Mouse (Mus musculus): ENCODE data around the gene Txk.

Gene Txk

DNA sequence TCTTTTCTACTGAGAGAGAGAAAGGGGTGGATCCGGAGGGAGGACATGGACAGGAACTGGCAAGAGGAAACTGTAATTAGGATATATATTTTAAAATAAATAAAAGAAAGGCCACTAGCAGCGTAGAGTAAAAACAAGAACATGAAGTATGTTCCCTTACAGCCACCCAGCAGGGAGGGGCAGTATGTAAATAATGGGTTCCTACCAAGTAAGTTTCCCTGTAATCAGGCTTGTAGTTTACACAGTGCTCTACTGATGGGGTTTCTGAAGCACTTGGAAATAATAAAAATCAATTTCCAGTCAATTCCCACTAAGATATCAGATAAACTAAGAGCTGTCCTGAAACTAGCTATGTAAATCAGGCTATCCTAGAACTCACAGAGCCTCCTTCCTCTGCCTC, 57.9 kb downstream of the Txk start:
- DNase-seq (ENCODE audit: low spot score in 2 of 2) = no peak

DNA sequence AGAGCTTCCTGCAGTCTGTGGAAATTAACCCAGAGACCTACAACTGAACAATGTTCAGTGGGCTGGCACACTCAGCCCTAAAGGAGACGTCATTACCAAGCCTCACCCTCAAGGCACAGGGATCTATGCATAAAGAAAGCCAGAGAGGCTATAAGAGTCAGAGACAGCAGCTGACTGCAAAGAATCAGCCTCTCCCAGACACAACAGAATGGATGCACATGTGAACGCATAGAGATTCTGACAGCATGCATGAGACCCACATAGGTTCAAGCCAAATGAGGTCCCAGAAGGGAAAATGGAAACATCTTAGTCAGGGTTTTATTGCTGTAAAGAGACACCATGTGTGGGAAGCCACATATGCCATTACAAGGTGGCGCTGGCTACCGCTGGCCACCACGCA, 62.1 kb downstream of the Txk start:
- no peak for DNase-seq (ENCODE audit: low spot score in 2 of 2)

DNA sequence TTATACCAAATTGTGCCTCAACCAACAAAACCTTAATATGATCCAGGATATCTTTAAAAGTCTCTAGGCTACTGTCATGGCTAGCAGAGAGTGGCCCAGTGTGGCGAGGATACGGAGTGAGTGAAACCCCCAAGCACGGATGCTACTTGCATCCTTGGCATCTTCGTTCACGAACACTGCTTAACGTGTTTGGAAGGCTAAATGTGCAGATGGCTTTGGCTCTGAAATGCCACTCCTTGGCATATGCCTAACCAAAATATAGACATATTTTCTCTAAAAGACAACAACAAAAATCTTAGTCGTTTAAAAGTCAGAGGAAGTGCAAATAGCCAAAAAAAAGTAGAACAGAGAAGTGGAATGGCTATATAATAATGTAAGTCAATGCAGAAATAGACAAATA, 63.0 kb downstream of the Txk start:
- no peak for DNase-seq (ENCODE audit: low spot score in 2 of 2)

DNA sequence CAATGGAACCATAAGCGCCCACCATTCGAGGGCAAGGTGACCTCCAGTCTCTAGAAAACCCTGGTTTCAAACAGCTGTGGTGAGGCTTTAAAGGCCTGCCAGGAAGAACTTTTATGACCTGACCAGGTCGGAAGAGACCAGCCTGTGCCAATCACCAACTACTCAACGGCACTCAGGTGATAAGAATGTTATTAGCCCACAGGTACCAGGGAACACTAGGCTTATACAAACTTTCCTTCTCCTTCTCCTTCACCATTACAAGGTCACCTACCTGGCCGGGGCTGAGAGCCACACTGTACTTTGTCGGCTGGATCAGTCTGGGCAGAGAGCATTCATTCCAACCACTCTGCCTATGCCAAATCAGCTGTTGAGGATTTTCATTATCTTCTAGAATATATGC, 71.1 kb downstream of the Txk start:
- DNase-seq (ENCODE audit: low spot score in 2 of 2) = no peak

DNA sequence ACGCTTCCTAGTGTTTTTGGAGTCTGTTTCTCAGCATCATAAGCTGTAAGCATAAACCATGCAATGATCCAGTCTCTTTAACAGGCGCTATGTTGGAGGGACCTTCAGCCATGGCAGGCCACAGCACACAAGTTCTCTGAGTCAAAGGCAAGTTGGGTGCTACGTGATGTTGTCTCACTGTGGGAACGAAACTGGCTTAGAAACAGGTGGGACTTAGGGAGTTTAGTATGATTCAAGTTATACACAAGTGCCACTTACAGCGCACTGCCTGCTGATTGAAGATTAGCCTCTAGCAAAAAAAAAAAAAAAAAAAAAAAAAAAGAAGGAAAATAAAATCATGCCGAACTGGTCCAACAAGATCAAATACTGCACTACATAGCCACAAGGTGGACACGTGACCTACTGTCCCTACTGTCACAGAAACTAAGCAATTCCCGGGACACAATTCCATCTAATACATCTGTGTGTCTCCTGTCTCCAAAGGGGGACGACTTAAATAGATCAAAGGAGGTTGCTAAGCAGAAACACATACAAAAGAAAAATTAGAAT, 77.5 kb downstream of the Txk start:
- DNase-seq (ENCODE audit: low spot score in 2 of 2) = no peak

DNA sequence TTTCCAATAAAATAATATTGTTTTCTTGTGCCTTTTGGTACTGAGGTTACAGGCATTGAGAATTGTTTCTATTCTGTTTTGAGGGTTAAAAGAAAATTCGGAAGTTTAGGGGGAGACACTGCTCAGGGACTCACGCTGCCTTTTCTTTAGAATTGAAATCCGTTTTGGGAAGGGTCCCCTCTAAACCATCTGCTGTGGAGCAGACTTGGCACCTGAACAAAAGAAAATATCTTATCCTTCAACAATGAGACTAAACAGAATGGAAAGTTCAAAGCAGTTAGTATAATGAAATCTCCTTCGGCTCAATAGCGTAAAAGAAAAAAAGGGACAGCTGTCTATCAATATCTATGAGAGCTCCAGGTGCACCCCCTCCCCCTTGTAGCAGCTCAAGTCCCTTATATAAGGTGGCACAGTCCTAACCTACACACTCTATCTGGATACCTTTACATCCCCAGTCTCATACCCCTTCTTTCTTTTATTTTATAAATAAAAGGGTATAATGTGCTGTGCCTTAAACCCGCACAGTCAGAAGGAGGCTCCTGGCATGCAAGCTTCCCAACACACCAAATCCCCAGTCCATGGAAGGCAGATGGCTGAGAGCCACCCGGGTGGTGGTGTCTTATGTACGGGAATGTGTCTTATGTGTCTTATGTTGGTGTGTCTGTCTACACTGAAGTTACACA, 81.4 kb downstream of the Txk start:
- no peak for DNase-seq (ENCODE audit: low spot score in 2 of 2)

DNA sequence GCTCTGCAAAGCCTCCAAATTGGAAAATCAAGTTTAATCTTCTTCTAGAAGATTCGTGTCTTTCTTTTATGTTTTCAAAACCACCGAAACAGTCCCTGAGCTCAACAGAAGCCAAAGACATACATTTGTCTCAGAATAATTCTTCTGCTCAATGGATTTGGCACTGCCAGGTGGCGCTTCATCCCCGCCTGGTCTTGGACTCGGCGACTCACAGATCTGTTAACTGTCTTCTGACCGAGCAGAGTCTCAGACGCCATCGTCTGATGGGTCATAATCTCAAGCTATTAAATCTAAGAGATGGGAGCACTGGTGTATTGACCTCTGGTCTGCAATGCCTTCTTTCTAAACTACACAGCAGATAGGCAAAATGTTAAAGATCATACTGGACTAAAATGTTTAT, 84.2 kb downstream of the Txk start:
- DNase-seq (ENCODE audit: low spot score in 2 of 2) = no peak

DNA sequence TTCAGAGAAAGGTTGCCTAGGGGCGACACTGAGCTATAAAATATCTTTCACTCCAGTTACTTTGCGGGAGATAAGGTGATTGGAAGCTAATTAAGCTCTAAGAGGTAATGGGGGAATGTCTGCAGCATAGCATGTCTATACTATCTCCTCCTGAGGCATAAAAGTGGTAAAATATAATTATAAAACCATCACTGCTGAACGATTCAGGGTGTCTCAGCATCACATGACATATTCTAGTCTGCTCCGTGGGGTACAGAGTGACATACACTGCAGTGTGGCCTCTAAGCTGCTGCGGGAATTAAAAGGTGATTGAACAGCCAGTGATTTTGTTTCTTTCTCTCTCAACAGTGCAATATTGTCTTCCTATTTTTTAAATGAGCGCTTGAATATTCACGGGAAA, 86.1 kb downstream of the Txk start:
- DNase-seq (ENCODE audit: low spot score in 2 of 2) = no peak

DNA sequence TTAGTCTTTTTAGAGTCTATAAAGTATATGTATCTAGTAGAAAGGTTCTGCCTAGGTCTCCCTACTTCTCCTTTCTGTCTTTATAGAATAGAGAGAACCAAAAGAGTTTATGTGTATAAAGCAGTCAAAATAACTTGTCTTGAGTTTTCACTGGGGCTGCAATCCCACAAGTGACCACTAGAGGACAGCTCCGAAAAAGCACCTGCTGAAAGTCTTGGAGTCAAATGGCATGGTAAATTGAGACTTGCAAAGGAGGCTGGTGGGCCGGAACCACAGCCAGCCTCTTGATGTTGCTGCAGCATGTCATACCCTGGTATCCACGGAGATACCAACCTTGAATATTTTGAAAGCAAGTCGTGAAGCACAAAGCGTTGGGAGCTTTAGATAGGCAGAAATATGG, 87.3 kb downstream of the Txk start:
- peak in 1 of 2 experiments; percentile 40 for DNase-seq (ENCODE audit: low spot score in 2 of 2)

DNA sequence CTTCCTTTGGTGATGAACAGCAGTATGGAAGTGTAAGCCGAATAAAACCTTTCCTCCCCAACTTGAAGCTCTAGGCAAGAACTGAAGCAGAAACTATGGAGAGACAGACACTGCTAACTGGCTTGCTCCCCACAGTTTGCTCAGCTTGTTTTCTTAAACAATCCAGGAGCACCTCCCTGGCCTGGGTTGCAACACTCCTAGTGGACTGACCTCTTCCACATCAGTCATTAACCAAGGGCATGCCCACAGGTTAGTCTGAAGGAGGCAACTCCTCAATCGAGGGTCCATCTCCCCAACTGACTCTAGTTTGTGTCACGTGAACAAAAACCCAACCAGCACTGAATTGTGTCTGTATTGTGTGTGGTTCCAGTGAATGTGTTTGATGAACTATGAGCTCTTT, 87.7 kb downstream of the Txk start:
- DNase-seq (ENCODE audit: low spot score in 2 of 2) = no peak

DNA sequence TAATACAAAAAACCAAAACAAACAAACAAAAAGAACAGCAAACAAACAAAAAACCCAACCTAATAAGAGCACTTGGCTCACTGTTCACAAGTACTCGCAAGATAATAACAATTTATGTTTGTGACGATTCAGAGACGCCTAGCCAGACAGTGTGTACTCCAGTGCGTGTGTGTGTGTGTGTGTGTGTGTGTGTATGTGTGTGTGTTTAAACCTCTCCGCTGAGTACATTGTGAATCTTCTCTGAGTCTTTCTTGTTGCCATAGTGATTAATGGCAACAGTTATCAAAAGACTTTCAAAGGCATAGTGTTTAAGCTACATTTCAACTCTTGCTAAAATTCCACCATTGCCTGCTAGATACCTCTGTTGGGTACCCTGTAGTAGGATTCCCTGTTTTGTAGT, 88.5 kb downstream of the Txk start:
- DNase-seq (ENCODE audit: low spot score in 2 of 2) = no peak

DNA sequence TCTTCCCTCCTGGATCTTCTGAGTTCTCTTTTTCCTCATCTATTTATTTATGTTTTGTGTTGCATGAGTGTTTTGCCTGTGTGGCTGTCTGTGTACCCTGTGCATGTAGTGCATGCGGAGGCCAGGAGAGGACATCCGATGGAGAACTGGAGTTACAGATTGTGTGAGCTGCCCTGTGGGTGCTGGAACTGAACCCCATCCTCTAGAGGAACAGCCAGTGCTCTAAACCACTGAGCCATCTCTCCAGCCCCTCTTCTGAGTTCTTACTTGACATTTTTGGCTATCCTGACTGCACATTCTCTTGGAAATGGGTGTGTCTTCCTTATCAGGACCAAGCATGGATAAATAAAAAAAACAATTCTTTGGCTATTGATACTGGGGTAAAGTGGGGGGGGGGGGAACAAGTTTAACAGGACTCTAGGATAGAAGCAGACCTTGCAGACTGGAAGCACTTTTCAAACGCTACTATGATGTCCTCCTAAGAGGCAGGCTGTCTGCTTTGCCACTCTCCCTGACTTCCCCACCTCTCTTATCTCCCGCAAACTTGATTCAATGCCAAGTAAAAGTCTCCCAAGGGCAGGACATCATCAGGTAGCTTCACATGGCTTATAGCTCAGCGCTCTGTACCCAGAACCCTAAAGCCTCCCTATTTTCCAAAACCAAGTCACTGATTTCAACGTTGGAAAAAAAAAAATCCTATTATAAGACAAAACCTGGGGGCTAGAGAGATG, 91.4 kb downstream of the Txk start:
- no peak for DNase-seq (ENCODE audit: low spot score in 2 of 2)

DNA sequence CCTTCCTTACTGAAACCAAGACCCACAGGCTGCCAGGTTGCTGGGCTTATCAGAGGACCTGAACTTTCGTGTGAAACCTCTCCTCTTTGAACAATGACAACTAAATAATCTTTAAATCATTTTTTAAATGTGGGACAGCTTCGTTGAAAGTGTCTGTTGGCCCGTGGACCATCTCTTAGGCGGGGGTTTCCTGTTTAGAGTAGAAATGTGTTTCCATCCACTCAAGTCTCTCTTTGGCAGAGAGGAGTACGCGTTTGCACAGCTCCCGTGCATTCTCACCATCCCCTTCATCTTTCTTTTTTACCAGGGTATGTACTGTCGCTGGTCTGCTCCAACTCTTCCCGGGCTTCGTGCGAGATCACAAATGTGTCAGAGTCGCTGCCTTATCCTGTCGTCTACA, 94.2 kb downstream of the Txk start:
- no peak for DNase-seq (ENCODE audit: low spot score in 2 of 2)

DNA sequence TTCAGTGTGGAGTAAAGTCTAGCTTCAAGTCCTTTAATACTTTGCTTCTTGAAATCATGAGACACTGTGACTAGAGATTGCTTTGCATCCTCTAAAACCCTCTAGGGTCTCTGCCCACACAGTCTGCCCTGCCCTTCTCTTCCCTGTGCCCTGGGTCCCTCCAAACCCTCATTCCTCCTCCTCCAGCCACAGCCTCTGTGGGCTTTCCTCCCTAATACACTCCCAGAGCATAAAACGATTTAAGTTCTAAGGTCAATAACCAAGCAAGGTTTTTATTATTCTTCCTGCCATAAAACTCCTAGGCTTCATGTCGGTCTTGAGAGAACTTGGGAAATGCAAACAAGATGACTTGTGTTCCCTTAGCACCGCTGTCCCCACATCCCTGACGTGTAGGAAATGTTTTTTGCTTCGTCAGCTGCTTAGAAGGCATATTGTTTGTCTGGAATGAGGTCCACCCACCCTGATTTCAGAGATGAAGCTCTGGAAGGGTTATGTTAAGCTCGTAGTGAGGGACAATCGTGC, 96.2 kb downstream of the Txk start:
- DNase-seq (ENCODE audit: low spot score in 2 of 2) = no peak

DNA sequence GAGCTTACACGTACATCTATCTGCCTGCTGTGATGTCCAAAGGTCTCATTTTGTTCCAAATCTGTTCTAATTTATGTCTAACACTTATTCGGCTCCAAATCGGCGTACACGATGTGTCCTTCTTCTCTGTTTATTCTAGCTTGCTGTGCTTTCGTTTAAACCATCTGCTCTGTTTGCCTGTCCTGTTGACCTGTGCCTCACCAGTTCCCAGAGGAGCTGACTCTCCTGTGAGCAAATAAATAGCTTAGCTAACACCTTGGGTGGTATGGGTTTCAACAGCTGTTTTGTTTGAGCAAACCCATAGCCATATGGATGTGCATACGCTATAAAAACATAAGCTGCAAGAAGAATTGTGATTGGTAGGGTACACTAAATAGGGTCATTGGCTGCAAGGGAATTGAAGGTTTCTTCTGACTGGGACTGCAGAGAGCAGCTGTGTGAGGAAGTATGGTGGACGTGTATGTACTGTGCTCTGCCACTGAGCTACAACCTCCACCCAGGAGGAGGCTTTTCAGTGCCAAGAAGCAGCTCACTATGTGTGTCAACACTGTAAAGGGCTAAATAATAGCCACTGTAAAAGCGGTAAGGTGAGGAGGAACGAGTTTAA, 99.4 kb downstream of the Txk start:
- DNase-seq (ENCODE audit: low spot score in 2 of 2) = no peak

DNA sequence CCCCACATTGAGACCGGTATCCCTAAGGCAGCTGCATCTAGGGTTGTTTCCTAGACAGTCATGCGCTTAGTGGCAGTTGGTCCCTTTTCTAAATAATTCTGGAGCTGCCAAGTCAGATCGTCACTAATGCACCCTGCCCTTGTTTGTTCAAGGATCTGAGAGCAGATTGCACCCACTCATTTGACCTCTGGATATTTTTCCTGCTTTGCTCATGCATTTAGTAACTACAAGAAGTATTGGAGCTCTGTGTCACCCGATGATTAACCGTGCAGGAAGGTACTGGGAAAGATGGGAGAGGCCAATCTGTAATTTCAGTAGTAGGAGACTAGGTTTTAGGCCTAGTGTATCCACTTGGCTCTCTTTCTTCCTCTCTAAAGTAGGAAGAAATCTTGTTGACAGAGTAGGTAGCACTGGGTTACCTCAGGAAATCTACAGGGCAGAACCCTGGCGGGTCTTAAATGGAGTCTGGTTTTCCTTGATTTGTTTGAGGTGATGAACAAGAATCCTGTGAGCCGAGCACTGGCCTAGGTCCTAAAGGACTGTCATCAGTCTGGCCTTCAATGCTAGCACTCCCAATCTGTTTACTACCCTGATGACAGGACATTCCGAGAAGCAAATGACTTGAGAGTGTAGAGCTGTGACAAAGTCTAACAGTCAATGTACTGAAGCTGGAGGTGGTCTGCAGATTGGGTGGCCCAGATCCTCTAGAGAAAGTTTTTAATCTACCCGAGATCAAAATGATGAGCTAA, 103.4 kb downstream of the Txk start:
- no peak for DNase-seq (ENCODE audit: low spot score in 2 of 2)

DNA sequence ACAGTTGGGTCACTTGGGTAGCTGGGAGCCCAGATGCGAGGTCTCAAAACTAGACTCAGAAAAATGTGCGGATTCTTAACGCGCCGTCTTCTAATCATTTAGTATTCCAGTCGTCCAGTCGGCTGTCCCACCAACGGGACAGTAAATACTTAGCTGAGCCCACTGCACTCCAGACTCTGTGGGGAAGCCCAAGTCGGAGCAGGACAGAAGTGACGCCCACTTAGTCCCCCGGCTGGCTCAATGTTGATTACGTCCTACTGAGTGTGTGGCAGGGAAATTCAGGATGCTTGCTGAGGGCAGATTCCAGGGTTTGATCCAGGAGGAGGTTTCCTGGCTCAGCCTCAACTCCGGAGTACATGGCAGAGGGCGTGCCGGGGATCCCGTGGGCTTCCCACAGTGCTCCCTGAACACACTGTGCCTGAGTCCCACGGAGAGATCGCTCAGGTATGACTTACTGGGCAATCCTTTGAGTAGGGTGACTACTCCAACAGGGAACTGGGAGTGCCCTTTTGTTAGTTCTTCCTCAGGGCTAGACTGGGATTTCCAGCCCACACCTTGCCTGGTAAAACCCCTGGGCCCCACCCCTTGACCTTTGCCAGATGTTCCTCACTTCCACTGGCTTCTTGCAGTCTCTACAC, 104.5 kb downstream of the Txk start:
- no peak for DNase-seq (ENCODE audit: low spot score in 2 of 2)

DNA sequence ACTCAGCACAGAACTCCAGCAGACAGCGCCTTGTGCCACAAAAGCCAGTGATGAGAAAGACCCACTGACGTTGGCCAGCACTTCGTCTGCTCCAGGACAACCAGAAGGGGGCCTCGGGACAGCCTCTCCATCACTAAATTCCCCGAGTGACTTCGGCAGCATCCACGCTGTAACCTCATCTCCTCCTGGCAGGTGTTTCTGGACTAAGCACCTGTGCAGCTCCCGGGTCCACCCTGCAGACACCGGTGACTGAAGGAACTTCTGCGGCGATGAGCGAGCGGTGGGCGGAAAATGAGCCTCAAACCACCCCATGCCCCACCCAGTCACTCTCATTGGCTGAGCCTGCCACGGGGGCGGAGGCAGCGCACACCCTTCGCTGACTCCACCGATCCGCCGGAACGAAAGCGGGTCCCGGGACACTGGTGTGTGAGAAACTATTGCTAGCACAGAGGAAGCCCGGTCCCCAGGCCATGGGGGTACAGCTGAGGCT, 105.1 kb downstream of the Txk start, which contains the start of gene Nipal1:
Nipal1 (plus strand) TSS at position 378 of the 490 bp plus-strand sequence.
- peak in 1 of 2 experiments; percentile 16 for DNase-seq (ENCODE audit: low spot score in 2 of 2)

DNA sequence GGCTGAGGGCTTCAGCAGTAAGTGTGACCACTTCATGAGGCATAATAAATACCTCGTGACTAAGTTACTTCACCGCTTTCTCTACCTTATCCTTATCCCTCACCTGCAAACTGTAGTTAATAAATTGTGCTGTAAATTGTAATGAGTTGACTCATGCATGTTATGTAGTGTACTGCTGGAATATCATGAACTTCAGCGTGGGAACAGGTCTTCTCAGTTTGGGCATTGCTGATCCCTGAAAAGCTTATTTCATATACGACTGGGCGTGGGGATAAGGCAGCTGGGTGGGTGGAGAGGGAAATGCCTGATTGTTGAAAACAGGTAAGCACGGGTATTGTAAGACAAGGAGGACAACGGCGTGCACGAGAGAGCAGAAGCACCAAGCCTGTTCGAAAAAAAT, 105.6 kb downstream of the Txk start:
- DNase-seq (ENCODE audit: low spot score in 2 of 2) = no peak

DNA sequence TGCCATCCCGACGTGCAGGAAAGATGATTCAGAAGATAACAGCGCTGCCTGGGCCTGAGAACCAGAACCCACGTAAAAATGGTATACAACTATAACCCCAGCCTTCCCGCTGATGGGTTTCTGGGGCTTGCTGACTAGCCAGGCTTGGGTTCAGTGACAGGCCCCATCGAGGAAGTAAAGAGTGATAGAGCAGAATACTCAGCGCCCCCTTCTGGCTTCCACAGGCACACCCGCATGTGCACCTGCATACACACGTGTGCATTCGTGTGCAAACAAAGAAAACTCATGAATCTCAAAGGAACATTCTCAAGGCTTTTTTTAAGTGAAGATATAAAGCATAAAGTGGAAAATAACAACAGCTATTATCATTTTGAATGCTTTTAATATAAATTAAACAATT, 106.4 kb downstream of the Txk start:
- DNase-seq (ENCODE audit: low spot score in 2 of 2) = no peak
